Mouse (Mus musculus) liver, postnatal 0 days (tissue): ENCODE data around the gene Tmem50b. TPM values are rescaled to one million over a fixed set of nuclear protein-coding genes. Genes with fewer than 3 reads are reported as not detected.

Experiments used
- ATAC-seq: fragments of 200-750 bp; cut with Nextera tagmentation; 2 replicates; pipeline ENCODE4 v1.8.0; 2017; ENCODE audit warnings: mild to moderate bottlenecking, moderate library complexity
- DNase-seq: peaks from one replicate; pipeline ENCODE4 v3.0.0-alpha.2; 2016
- H3K27ac ChIP-seq: fragments of 300-500 bp; sonication (generic); 2 replicates; pipeline ENCODE4 v1.5.1; 2014; ENCODE audit warnings: antibody characterized with exemption, moderate library complexity, mild to moderate bottlenecking, low read depth
- H3K27me3 ChIP-seq: fragments of 300-500 bp; sonication (generic); 2 replicates; pipeline ENCODE4 v1.6.1; 2014; ENCODE audit warnings: low read length, control low read depth, mixed read lengths; ENCODE audit not compliant: insufficient read depth
- H3K36me3 ChIP-seq: fragments of 300-500 bp; sonication (generic); replicated peaks from 2 replicates; pipeline ENCODE4 v1.6.1; 2014; ENCODE audit warnings: mild to moderate bottlenecking, control low read depth, low read length, moderate library complexity, mixed read lengths; ENCODE audit not compliant: insufficient read depth
- H3K4me1 ChIP-seq: fragments of 300-500 bp; sonication (generic); 2 replicates; pipeline ENCODE4 v1.6.1; 2014; ENCODE audit warnings: antibody characterized with exemption, mild to moderate bottlenecking, control low read depth; ENCODE audit not compliant: insufficient read depth
- H3K4me2 ChIP-seq: fragments of 300-500 bp; sonication (generic); 2 replicates; pipeline ENCODE4 v1.6.1; 2014; ENCODE audit warnings: low read depth, mild to moderate bottlenecking, low read length, moderate library complexity, mixed read lengths
- H3K4me3 ChIP-seq: fragments of 300-500 bp; sonication (generic); 2 replicates; pipeline ENCODE4 v1.5.1; 2014; ENCODE audit warnings: low read depth, low read length
- H3K9ac ChIP-seq: fragments of 300-500 bp; sonication (generic); replicated peaks from 2 replicates; pipeline ENCODE4 v1.6.1; 2014; ENCODE audit warnings: mild to moderate bottlenecking, moderate library complexity
- H3K9me3 ChIP-seq: fragments of 300-500 bp; sonication (generic); 2 replicates; pipeline ENCODE4 v1.6.1; 2016; ENCODE audit warnings: mild to moderate bottlenecking, control low read depth, low read length, mixed read lengths
- CTCF ChIP-seq: sonication (generic); IDR thresholded peaks from 2 replicates; pipeline ENCODE4 v1.5.1; 2016; ENCODE audit warnings: antibody characterized with exemption, low read depth
- EP300 ChIP-seq: IDR thresholded peaks from 2 replicates; pipeline ENCODE4 v1.6.1; 2016; ENCODE audit warnings: antibody characterized with exemption, low read depth, mild to moderate bottlenecking
- WGBS: fragments of 180-500 bp; shearing (Covaris S2); extraction: QIAGEN DNeasy Blood & Tissue Kit; methylation state at CpG from one replicate; pipeline ENCODE4 v1.1.7; 2014; ENCODE audit not compliant: insufficient replicate concordance; 5-methylcytosine and 5-hydroxymethylcytosine counted together
- polyA plus RNA-seq: library from polyadenylated mRNA; unstranded; fragments of >200 nt; fragmentation: Nextera tagmentation; extraction: Ambion mirVana; gene quantifications from 2 replicates; pipeline ENCODE4 v1.2.1, GENCODE M21; 2015

The Tmem50b gene
- polyA plus RNA-seq, 1 experiment from 2014 or later, result 8.6 TPM

DNA sequence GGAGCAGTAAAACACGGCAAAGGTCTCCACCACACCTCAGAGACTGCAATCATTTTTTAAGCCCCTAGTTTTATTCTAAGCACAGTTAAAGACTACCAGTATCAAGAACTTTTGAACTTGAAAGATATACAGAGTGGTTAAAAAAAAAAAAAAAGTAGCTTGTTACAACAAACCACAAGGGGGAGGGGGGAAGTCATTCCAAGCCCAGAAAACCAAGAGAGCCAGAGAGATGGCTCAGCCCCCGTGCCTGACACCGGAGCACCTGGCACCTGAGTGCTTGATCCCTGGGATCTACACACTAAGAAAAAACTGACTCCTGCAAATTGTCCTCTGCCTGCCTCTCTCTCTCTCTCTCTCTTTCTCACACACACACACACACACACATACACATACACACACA, 4.3 kb downstream of the Tmem50b start:
- ATAC-seq (no peak), DNase-seq (no peak)
- TF ChIP-seq EP300 (no peak), CTCF (no peak)
- H3K4me2 ChIP-seq, result no peak overlapping the region
- no peak overlapping the region for H3K4me3 ChIP-seq
- H3K9ac ChIP-seq, result no peak overlapping the region
- H3K9me3 ChIP-seq, result no peaks in the 10 kb centered on the region
- WGBS, result 45% methylated on average over 3 of the region's 3 CpGs
- no peak overlapping the region for H3K27ac ChIP-seq
- H3K36me3 ChIP-seq, result 0 out of 2 replicates have a peak, but pooled peaks cover 3% of the 10 kb centered on the region
- no peaks in the 10 kb centered on the region for H3K27me3 ChIP-seq
- H3K4me1 ChIP-seq, result peaks cover 9% of the 10 kb centered on the region

DNA sequence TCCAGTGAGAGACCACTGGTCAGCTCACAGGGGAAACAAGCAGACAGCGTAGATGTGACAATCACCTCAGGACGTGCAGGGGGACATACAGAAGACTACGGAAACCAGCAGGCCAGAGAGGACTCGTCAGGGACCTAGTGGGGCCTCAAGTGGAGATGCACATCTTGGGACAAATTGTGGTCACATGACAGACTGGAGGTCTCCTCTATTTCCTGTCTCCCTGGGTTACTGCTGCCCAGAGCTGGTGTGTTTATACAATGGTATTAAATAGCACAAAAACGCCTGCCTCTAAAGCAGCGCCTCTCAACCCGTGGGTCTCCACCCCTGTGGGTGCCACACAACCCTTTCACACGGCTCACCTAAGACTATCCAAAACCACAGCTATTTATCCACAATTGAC, 5.4 kb downstream of the Tmem50b start:
- no peak overlapping the region for H3K4me2 ChIP-seq
- ATAC-seq, result no peak
- WGBS, result 60% methylated on average over 8 of the region's 8 CpGs

GRCm38 (mm10) chr16:91588703-91589102, 8.9 kb downstream of the Tmem50b start:
- no peaks in the 10 kb centered on the region for H3K9me3 ChIP-seq
- TF ChIP-seq EP300 (no peak), CTCF (no peak)
- H3K36me3 ChIP-seq, result peaks cover 15% of the 10 kb centered on the region; the same call in 1 of the 2 replicates
- no peak for ATAC-seq
- H3K4me2 ChIP-seq, result no peak overlapping the region
- no peaks in the 10 kb centered on the region for H3K27me3 ChIP-seq
- no peaks in the 10 kb centered on the region for H3K4me1 ChIP-seq
- no peak overlapping the region for H3K4me3 ChIP-seq
- no peak overlapping the region for H3K9ac ChIP-seq
- 81% methylated on average over 3 of the region's 3 CpGs for WGBS
- H3K27ac ChIP-seq, result no peak overlapping the region
- DNase-seq, result no peak

More for the DNA sequence above, 5.4 kb downstream of the Tmem50b start:
- H3K4me1 ChIP-seq, result peaks cover 6% of the 10 kb centered on the region
- no peaks in the 10 kb centered on the region for H3K27me3 ChIP-seq
- no peaks in the 10 kb centered on the region for H3K9me3 ChIP-seq
- no peak for TF ChIP-seq CTCF
- TF ChIP-seq EP300, result no peak
- no peak overlapping the region for H3K9ac ChIP-seq
- no peak for DNase-seq
- no peak overlapping the region for H3K4me3 ChIP-seq
- H3K36me3 ChIP-seq, result 0 out of 2 replicates have a peak, but pooled peaks cover 3% of the 10 kb centered on the region
- H3K27ac ChIP-seq, result no peak overlapping the region

DNA sequence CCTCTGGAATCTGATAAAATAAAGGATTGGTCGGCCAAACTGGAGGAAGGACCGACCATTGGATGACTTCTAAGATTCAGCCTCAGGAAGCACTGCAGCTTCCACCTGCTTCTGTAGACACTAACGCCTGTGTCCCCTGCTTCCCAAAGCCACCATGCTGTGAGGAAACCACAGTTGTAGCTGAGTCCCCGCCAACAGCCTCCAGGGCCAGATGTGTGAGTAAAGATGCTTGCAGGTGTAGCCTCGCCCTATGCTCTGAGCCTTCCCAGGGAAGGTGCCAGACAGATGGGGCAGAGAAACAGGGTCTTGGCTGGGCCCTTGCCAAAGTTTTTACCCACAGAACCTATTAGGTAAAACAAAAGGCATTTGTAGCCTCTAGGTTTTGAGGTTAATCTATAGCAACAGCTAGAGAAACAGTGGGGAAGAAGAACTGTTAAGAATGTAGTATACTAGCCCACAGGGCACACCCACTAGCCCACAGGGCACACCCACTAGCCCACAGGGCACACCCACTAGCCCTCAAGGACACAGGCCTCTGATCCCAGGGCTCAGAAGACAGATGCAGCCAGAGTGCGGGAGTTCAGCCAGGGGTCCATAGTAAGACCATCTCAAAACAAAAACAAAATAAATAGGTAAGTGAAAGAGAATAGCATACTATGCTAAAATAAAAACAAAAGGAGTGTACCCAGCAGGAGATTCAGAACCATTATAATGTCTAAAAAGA, 9.7 kb downstream of the Tmem50b start:
- ATAC-seq (no peak), DNase-seq (no peak)
- WGBS, result 60% methylated on average over 6 of the region's 6 CpGs
- Histone ChIP-seq H3K27me3 (no peaks in the 10 kb centered on the region), H3K27ac (no peak overlapping the region), H3K4me1 (no peaks in the 10 kb centered on the region), H3K36me3 (peaks cover 15% of the 10 kb centered on the region; the same call in 1 of the 2 replicates), H3K9me3 (no peaks in the 10 kb centered on the region), H3K9ac (no peak overlapping the region), H3K4me3 (no peak overlapping the region), H3K4me2 (no peak overlapping the region)
- no peak for TF ChIP-seq CTCF
- no peak for TF ChIP-seq EP300

- TF ChIP-seq EP300, result no peak
- no peak for TF ChIP-seq CTCF
- 78% methylated on average over 6 of the region's 6 CpGs for WGBS
- Histone ChIP-seq H3K36me3 (peaks cover 18% of the 10 kb centered on the region), H3K9me3 (no peaks in the 10 kb centered on the region), H3K9ac (no peak overlapping the region), H3K27me3 (no peaks in the 10 kb centered on the region), H3K27ac (no peak overlapping the region), H3K4me1 (no peaks in the 10 kb centered on the region), H3K4me2 (no peak overlapping the region), H3K4me3 (no peak overlapping the region)
- DNase-seq (no peak), ATAC-seq (no peak)
Measured at GRCm38 (mm10) chr16:91586244-91586643, 11.4 kb downstream of the Tmem50b start.

- no peaks in the 10 kb centered on the region for H3K9me3 ChIP-seq
- H3K4me3 ChIP-seq, result no peak overlapping the region
- no peaks in the 10 kb centered on the region for H3K27me3 ChIP-seq
- ATAC-seq (no peak), DNase-seq (no peak)
- peaks cover 22% of the 10 kb centered on the region for H3K36me3 ChIP-seq
- H3K9ac ChIP-seq, result no peak overlapping the region
- no peaks in the 10 kb centered on the region for H3K4me1 ChIP-seq
- 81% methylated on average over 5 of the region's 5 CpGs for WGBS
- H3K27ac ChIP-seq, result no peak overlapping the region
- no peak overlapping the region for H3K4me2 ChIP-seq
- TF ChIP-seq CTCF (no peak), EP300 (no peak)
Measured at GRCm38 (mm10) chr16:91585617-91586016, 12.0 kb downstream of the Tmem50b start.
